Mouse (Mus musculus): Measurements from ENCODE around the gene Grhl1. TPM values are rescaled to one million over a fixed set of nuclear protein-coding genes. Genes with fewer than 3 reads are reported as not detected.

The Grhl1 gene
- polyA plus RNA-seq, 1 experiment from 2014 or later: 12.0 TPM

DNA sequence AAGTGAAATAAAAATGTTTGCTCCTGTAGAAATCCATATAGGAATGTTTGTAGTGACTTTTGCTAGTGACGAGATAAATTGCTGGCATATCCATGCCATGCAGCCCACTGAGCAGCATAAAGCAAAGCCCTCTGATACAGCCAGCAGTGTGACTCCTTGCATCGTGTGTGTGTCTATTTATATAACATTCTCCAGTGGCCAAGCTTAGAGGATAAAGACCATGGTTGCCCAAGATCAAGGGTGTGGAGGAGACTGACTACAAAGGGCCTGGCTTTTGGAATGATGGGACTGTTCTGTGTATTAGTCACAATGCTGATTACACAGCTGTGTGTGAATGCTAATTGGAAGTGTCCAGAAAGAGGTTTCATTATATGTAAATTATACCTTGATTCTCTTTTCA, 19.6 kb upstream of the Grhl1 start:
- Histone ChIP-seq H3K36me3 (ENCODE audit: control insufficient read depth, insufficient read depth, low read length) (peaks cover 29% of the 10 kb centered on the region; the same call in 1 of the 2 replicates), H3K4me3 (ENCODE audit: low read depth, low read length) (no peak overlapping the region), H3K9me3 (ENCODE audit: control insufficient read depth, low read length) (no peaks in the 10 kb centered on the region), H3K27ac (replicated peaks; ENCODE audit: low read depth, low read length) (no peak overlapping the region), H3K9ac (ENCODE audit: low read depth, low read length) (no peak overlapping the region), H3K27me3 (replicated peaks; ENCODE audit: control insufficient read depth, insufficient read depth, low read length) (no peaks in the 10 kb centered on the region), H3K4me2 (ENCODE audit: low read depth, low read length) (no peak overlapping the region), H3K4me1 (ENCODE audit: control insufficient read depth, insufficient read depth, low read length) (no peaks in the 10 kb centered on the region)
- 88% methylated on average over 2 of the region's 2 CpGs for WGBS
- DNase-seq (ENCODE audit: low spot score) (no peak), ATAC-seq (ENCODE audit: low read depth) (no peak)

DNA sequence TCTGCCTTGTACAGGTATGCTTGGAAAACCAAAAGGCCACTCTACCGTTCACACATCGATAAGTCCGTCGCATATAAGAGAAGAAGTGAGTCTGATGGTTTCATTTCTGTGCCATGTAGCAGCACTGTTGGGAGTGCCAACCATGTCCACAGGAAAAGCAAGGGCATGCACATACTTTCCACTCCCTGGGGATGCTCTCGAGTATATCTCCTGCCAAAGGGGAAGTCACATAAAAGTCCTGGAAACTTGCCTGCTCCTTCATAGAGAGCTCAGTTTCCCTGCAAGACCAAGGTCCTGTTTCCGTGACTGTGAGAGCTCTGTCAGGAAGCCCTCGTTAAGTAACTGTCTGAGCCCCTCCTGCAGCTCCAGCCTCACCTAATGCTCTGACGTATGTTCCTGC, 16.1 kb upstream of the Grhl1 start:
- H3K36me3 ChIP-seq (ENCODE audit: control insufficient read depth, insufficient read depth, low read length): peaks cover 16% of the 10 kb centered on the region
- H3K9me3 ChIP-seq (ENCODE audit: control insufficient read depth, low read length): no peaks in the 10 kb centered on the region
- H3K4me2 ChIP-seq (ENCODE audit: low read depth, low read length): no peak overlapping the region
- H3K27me3 ChIP-seq (replicated peaks; ENCODE audit: control insufficient read depth, insufficient read depth, low read length): no peaks in the 10 kb centered on the region
- ATAC-seq (ENCODE audit: low read depth) (no peak), DNase-seq (ENCODE audit: low spot score) (peak; percentile 8)
- H3K4me3 ChIP-seq (ENCODE audit: low read depth, low read length): no peak overlapping the region
- H3K9ac ChIP-seq (ENCODE audit: low read depth, low read length): no peak overlapping the region
- no peak overlapping the region for H3K27ac ChIP-seq (replicated peaks; ENCODE audit: low read depth, low read length)
- no peaks in the 10 kb centered on the region for H3K4me1 ChIP-seq (ENCODE audit: control insufficient read depth, insufficient read depth, low read length)
- 72% methylated on average over 8 of the region's 8 CpGs for WGBS

DNA sequence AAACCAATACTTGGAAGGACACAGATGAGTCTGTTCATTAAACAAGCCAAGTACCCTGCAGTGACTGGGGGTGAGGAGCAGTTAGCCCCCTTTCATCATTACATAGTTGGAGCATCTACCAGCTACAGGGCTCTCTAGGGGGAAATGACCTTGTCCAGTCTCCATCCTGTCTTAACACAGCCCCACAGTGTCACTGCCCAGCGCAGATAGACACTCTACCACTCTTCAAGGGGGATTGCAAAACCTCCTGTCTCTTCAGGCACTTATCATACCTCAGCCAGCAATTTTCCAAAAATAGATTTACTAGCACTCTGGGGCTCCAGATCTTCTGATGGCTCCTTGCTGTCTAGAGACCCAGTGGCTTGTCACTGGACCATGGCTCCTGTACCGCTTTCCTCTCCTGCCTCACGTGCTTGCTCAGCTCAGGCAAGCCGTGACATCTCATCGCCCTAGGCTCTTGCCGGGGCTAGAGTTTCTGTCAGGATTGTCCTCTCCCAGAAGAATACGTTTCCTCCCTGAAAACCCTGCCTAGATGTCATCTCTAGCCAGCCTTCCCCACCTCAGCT, 8.6 kb upstream of the Grhl1 start:
- Histone ChIP-seq H3K9ac (ENCODE audit: low read depth, low read length) (no peak overlapping the region), H3K4me2 (ENCODE audit: low read depth, low read length) (no peak overlapping the region), H3K4me1 (ENCODE audit: control insufficient read depth, insufficient read depth, low read length) (no peaks in the 10 kb centered on the region), H3K9me3 (ENCODE audit: control insufficient read depth, low read length) (no peaks in the 10 kb centered on the region), H3K36me3 (ENCODE audit: control insufficient read depth, insufficient read depth, low read length) (no peaks in the 10 kb centered on the region; the same call in 1 of the 2 replicates), H3K27ac (replicated peaks; ENCODE audit: low read depth, low read length) (no peak overlapping the region), H3K4me3 (ENCODE audit: low read depth, low read length) (no peak overlapping the region), H3K27me3 (replicated peaks; ENCODE audit: control insufficient read depth, insufficient read depth, low read length) (no peaks in the 10 kb centered on the region)
- 80% methylated on average over 7 of the region's 7 CpGs for whole genome bisulfite sequencing
- ATAC-seq (ENCODE audit: low read depth) (no peak), DNase-seq (ENCODE audit: low spot score) (no peak)

GRCm38 (mm10) chr12:24565311-24565710, 6.8 kb upstream of the Grhl1 start:
- H3K9ac ChIP-seq (ENCODE audit: low read depth, low read length): no peak overlapping the region
- DNase-seq (ENCODE audit: low spot score): peak; percentile 22

GRCm38 (mm10) chr12:24567606-24568005, 4.5 kb upstream of the Grhl1 start:
- DNase-seq (ENCODE audit: low spot score) (no peak), ATAC-seq (ENCODE audit: low read depth) (no peak)
- Histone ChIP-seq H3K4me3 (ENCODE audit: low read depth, low read length) (no peak overlapping the region), H3K9ac (ENCODE audit: low read depth, low read length) (no peak overlapping the region), H3K4me1 (ENCODE audit: control insufficient read depth, insufficient read depth, low read length) (no peaks in the 10 kb centered on the region), H3K36me3 (ENCODE audit: control insufficient read depth, insufficient read depth, low read length) (no peaks in the 10 kb centered on the region), H3K27me3 (replicated peaks; ENCODE audit: control insufficient read depth, insufficient read depth, low read length) (peaks cover 5% of the 10 kb centered on the region), H3K9me3 (ENCODE audit: control insufficient read depth, low read length) (no peaks in the 10 kb centered on the region), H3K4me2 (ENCODE audit: low read depth, low read length) (no peak overlapping the region), H3K27ac (replicated peaks; ENCODE audit: low read depth, low read length) (no peak overlapping the region)
- 89% methylated on average over 3 of the region's 3 CpGs for WGBS

More at GRCm38 (mm10) chr12:24565311-24565710, 6.8 kb upstream of the Grhl1 start:
- Histone ChIP-seq H3K36me3 (ENCODE audit: control insufficient read depth, insufficient read depth, low read length) (no peaks in the 10 kb centered on the region), H3K27ac (replicated peaks; ENCODE audit: low read depth, low read length) (no peak overlapping the region), H3K4me2 (ENCODE audit: low read depth, low read length) (no peak overlapping the region), H3K9me3 (ENCODE audit: control insufficient read depth, low read length) (no peaks in the 10 kb centered on the region), H3K4me3 (ENCODE audit: low read depth, low read length) (no peak overlapping the region), H3K27me3 (replicated peaks; ENCODE audit: control insufficient read depth, insufficient read depth, low read length) (no peaks in the 10 kb centered on the region), H3K4me1 (ENCODE audit: control insufficient read depth, insufficient read depth, low read length) (no peaks in the 10 kb centered on the region)
- WGBS: 62% methylated on average over 6 of the region's 6 CpGs
- ATAC-seq (ENCODE audit: low read depth): no peak

GRCm38 (mm10) chr12:24572421-24573274, 565 bp downstream of the Grhl1 start:
- no peak overlapping the region for H3K27ac ChIP-seq (replicated peaks; ENCODE audit: low read depth, low read length)

GRCm38 (mm10) chr12:24573275-24573580, 1.1 kb downstream of the Grhl1 start:
- Histone ChIP-seq H3K27me3 (replicated peaks; ENCODE audit: control insufficient read depth, insufficient read depth, low read length) (peaks cover 22% of the 10 kb centered on the region), H3K4me3 (ENCODE audit: low read depth, low read length) (peak overlapping the region; percentile 65), H3K4me2 (ENCODE audit: low read depth, low read length) (no peak overlapping the region), H3K36me3 (ENCODE audit: control insufficient read depth, insufficient read depth, low read length) (no peaks in the 10 kb centered on the region), H3K9ac (ENCODE audit: low read depth, low read length) (no peak overlapping the region), H3K9me3 (ENCODE audit: control insufficient read depth, low read length) (no peaks in the 10 kb centered on the region), H3K27ac (replicated peaks; ENCODE audit: low read depth, low read length) (no peak overlapping the region), H3K4me1 (ENCODE audit: control insufficient read depth, insufficient read depth, low read length) (no peaks in the 10 kb centered on the region)
- WGBS: 56% methylated on average over 3 of the region's 3 CpGs
- ATAC-seq (ENCODE audit: low read depth) (no peak), DNase-seq (ENCODE audit: low spot score) (no peak)

More at GRCm38 (mm10) chr12:24572421-24573274, 565 bp downstream of the Grhl1 start:
- Histone ChIP-seq H3K4me3 (ENCODE audit: low read depth, low read length) (peak overlapping the region; percentile 65), H3K4me1 (ENCODE audit: control insufficient read depth, insufficient read depth, low read length) (no peaks in the 10 kb centered on the region), H3K4me2 (ENCODE audit: low read depth, low read length) (peak overlapping the region; percentile 87), H3K36me3 (ENCODE audit: control insufficient read depth, insufficient read depth, low read length) (no peaks in the 10 kb centered on the region), H3K9ac (ENCODE audit: low read depth, low read length) (peak overlapping the region; percentile 60), H3K27me3 (replicated peaks; ENCODE audit: control insufficient read depth, insufficient read depth, low read length) (peaks cover 22% of the 10 kb centered on the region), H3K9me3 (ENCODE audit: control insufficient read depth, low read length) (no peaks in the 10 kb centered on the region)
- WGBS: 8% methylated on average over 27 of the region's 48 CpGs
- DNase-seq (ENCODE audit: low spot score) (no peak), ATAC-seq (ENCODE audit: low read depth) (peak; percentile 32)

DNA sequence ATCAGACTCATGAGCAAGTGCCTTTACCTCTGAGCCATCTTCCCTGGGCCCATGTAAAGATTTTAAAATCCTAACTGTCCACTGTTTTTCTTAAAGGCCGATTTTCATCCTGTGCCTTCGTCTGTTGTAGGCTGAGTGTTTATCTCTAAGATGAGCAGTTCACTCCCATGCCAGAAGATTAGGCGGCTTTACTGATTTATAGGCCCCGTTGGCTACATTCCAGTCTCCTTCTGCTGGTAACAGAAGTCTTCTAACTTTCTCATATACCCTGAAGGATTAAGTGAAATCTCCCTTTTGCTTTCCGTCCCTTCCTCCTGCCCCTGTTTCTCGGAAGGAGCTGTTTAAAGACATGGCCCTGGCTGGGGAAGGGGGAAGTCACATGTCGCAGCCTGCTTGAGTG, 2.8 kb downstream of the Grhl1 start:
- H3K27ac ChIP-seq (replicated peaks; ENCODE audit: low read depth, low read length): no peak overlapping the region

DNA sequence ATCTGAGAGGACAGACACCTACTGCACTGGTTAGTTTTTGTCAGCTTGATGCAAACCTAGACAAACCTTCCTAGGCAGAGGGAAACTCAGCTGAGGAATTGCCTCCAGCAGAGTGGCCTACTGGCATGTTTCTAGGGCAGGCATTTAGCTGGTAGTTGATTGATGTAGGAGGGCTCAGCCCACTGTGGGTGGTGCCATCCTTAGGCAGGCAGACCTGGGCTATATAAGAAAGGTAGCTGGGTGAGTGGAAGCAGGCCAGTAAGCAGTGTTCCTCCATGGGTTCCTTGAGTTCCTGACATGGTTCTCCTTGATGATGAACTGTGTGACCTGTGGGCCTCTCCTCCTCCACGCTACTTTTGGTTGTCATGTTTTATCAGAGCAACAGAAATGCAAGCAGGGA, 8.4 kb downstream of the Grhl1 start:
- Histone ChIP-seq H3K36me3 (ENCODE audit: control insufficient read depth, insufficient read depth, low read length) (no peaks in the 10 kb centered on the region), H3K4me2 (ENCODE audit: low read depth, low read length) (no peak overlapping the region), H3K9me3 (ENCODE audit: control insufficient read depth, low read length) (no peaks in the 10 kb centered on the region), H3K27me3 (replicated peaks; ENCODE audit: control insufficient read depth, insufficient read depth, low read length) (no peaks in the 10 kb centered on the region), H3K9ac (ENCODE audit: low read depth, low read length) (no peak overlapping the region), H3K4me3 (ENCODE audit: low read depth, low read length) (no peak overlapping the region), H3K4me1 (ENCODE audit: control insufficient read depth, insufficient read depth, low read length) (no peaks in the 10 kb centered on the region), H3K27ac (replicated peaks; ENCODE audit: low read depth, low read length) (no peak overlapping the region)
- WGBS: 88% methylated on average over 1 of the region's 1 CpGs
- ATAC-seq (ENCODE audit: low read depth): no peak
- no peak for DNase-seq (ENCODE audit: low spot score)

More for the DNA sequence above, 2.8 kb downstream of the Grhl1 start:
- no peak for ATAC-seq (ENCODE audit: low read depth)
- Histone ChIP-seq H3K4me3 (ENCODE audit: low read depth, low read length) (no peak overlapping the region), H3K27me3 (replicated peaks; ENCODE audit: control insufficient read depth, insufficient read depth, low read length) (peaks cover 22% of the 10 kb centered on the region), H3K4me2 (ENCODE audit: low read depth, low read length) (no peak overlapping the region; the same call in 1 of the 2 replicates), H3K4me1 (ENCODE audit: control insufficient read depth, insufficient read depth, low read length) (no peaks in the 10 kb centered on the region), H3K36me3 (ENCODE audit: control insufficient read depth, insufficient read depth, low read length) (no peaks in the 10 kb centered on the region), H3K9me3 (ENCODE audit: control insufficient read depth, low read length) (no peaks in the 10 kb centered on the region), H3K9ac (ENCODE audit: low read depth, low read length) (no peak overlapping the region)
- peak; percentile 63 for DNase-seq (ENCODE audit: low spot score)
- 42% methylated on average over 7 of the region's 7 CpGs for WGBS
